Mouse (Mus musculus) erythroblast, embryonic 14.5 days (primary cell): Measurements from ENCODE around the gene Rab22a. TPM values are rescaled to one million over a fixed set of nuclear protein-coding genes. Genes with fewer than 3 reads are reported as not detected.

ENCODE experiments used
- H3K27me3 ChIP-seq: 2 replicates; pipeline ENCODE4 v1.6.1; 2012; ENCODE audit warnings: inconsistent platforms; ENCODE audit not compliant: control insufficient read depth
- H3K36me3 ChIP-seq: 2 replicates; pipeline ENCODE4 v1.6.1; 2012; ENCODE audit warnings: mild to moderate bottlenecking, inconsistent platforms; ENCODE audit not compliant: control insufficient read depth
- H3K4me1 ChIP-seq: 2 replicates; pipeline ENCODE4 v1.6.1; 2012; ENCODE audit warnings: inconsistent platforms; ENCODE audit not compliant: control insufficient read depth
- H3K4me3 ChIP-seq: replicated peaks from 2 replicates; pipeline ENCODE3; 2012; ENCODE audit warnings: moderate library complexity, mild to moderate bottlenecking, inconsistent platforms
- H3K9me3 ChIP-seq: 2 replicates; pipeline ENCODE4 v1.6.1; 2012; ENCODE audit warnings: low read length, inconsistent platforms, mixed read lengths; ENCODE audit not compliant: control insufficient read depth
- GATA1 ChIP-seq: IDR thresholded peaks from 2 replicates; pipeline ENCODE4 v1.6.1; 2012; ENCODE audit warnings: low read length, inconsistent platforms, mixed read lengths
- TAL1 ChIP-seq: IDR thresholded peaks from 3 replicates; pipeline ENCODE4 v1.6.1; 2012; ENCODE audit warnings: low read length, inconsistent platforms, mixed read lengths
- polyA plus RNA-seq: library from polyadenylated mRNA; stranded (reverse); fragments of >175 nt; gene quantifications from 2 replicates; pipeline ENCODE4 v1.2.3, GENCODE M21; 2012

Rab22a gene
- polyA plus RNA-seq, 1 experiment: 0.77 TPM

DNA sequence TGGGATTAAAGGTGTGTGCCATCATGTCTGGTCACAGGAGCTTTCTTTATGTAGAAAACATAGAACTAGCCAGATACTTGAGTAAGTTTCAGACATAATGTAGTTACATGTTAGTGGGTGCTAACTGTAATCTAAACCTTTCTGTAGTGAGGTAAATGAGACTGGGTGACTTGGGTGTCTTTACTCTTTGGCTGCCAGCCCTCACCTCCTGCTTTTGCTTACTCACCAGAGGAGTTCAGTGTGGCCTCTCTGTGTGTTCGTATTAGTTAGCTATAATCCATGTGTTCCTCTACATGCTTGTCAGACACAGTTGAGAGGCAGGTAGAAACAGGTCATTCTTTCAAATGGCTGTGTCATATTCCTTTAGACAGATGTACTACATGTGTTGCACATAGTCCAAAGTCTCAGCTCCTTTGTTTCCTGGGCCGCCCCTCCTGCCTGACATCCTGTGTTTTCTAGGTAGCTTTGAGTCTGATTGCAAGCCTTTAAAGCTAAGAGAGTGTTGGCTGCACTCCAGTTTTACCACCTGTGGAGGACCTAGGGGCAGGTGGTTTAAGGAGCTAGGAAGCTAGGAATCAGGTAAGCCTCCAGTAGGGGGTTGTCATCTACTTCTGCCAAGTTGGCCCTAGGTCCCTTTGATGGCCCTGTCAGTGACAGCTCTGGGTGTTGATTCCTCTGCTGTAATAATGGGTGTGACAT lies 89.5 kb downstream of the Rab22a start:
- peaks cover 7% of the 10 kb centered on the region for H3K9me3 ChIP-seq
- TF ChIP-seq GATA1: no peak
- no peak for TF ChIP-seq TAL1
- no peak overlapping the region for H3K4me3 ChIP-seq
- peaks cover 2% of the 10 kb centered on the region for H3K4me1 ChIP-seq
- no peaks in the 10 kb centered on the region for H3K27me3 ChIP-seq
- H3K36me3 ChIP-seq: peaks cover 6% of the 10 kb centered on the region

DNA sequence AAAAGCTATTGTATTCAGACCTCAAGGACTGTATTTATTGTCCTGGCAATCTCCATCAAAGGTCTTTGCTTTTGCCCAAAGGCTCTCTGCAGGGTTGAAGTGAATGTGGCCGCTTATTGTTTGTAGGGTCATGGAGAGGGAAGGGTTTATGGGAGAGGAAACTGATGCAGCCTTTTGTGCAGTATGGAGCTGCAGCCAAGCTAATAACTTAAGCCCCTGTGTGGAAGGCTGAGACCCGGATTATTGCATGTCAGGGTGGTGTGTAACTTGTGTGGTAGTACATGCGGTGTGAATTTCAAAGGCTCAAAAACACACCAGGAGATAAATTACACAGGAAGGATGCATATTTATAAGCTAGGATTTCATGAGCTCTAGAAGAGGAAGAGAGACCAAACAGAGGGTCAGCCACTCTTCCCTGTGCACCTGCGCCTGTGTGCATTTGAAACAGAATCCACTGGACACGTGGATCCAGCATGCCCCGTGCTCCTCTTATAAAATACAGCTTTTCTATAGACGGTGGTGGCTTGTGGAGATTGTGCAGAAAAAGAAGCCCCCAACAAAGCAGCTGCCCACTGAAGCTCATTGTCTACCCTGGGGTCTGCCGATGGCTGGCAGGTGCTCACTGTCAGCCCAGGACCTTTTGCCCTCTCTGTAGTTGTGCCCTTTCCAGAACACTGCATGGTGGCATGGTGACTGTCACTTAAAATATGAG lies 96.0 kb downstream of the Rab22a start:
- no peaks in the 10 kb centered on the region for H3K27me3 ChIP-seq
- no peak for TF ChIP-seq TAL1
- TF ChIP-seq GATA1: no peak
- H3K4me3 ChIP-seq: no peak overlapping the region
- H3K4me1 ChIP-seq: no peaks in the 10 kb centered on the region; the same call in none of the 2 replicates
- no peaks in the 10 kb centered on the region for H3K9me3 ChIP-seq
- no peaks in the 10 kb centered on the region; the same call in 1 of the 2 replicates for H3K36me3 ChIP-seq

Other genes starting within 250 kb of the Rab22a start
- not detected in 2 replicates for gene 1700021F07Rik, start 137.2 kb upstream of the Rab22a start, polyA plus RNA-seq
- gene Ankrd60, start 81.4 kb upstream of the Rab22a start, polyA plus RNA-seq: not detected in 2 replicates
- not detected in 2 replicates for gene 1700010B08Rik, start 59.7 kb downstream of the Rab22a start, polyA plus RNA-seq
- 2.2 and 3.3 TPM in 2 replicates for gene Vapb, start 77.8 kb downstream of the Rab22a start, polyA plus RNA-seq